Mouse (Mus musculus) gastrocnemius, adult 2 months (tissue): ENCODE data around the gene Trmt2a. TPM values are rescaled to one million over a fixed set of nuclear protein-coding genes. Genes with fewer than 3 reads are reported as not detected.

Source experiments
- DNase-seq: peaks from one replicate; pipeline ENCODE4 v3.0.0; 2022
- H3K27ac ChIP-seq: fragments of 200-600 bp; 2 replicates; pipeline ENCODE4 v1.8.1; 2022; ENCODE audit warnings: mild to moderate bottlenecking
- H3K4me3 ChIP-seq: fragments of 200-600 bp; 2 replicates; pipeline ENCODE4 v1.8.1; 2022; ENCODE audit warnings: mild to moderate bottlenecking, moderate library complexity
- CTCF ChIP-seq: fragments of 200-600 bp; IDR thresholded peaks from 2 replicates; pipeline ENCODE4 v1.8.1; 2022; ENCODE audit warnings: antibody characterized with exemption, mild to moderate bottlenecking, moderate library complexity
- intact Hi-C: fragments of 180-260 bp; cut with DNase I; formaldehyde crosslinking; loops from one replicate; pipeline ENCODE4 v1.15.1; 2025
- total RNA-seq, 2 experiments: library from RNA; stranded (reverse); gene quantifications; 2 replicates each; pipeline ENCODE4 v1.2.3; 2021

The Trmt2a gene
- total RNA-seq, 2 experiments from 2014 or later, result 9.7 to 12.0 TPM

DNA sequence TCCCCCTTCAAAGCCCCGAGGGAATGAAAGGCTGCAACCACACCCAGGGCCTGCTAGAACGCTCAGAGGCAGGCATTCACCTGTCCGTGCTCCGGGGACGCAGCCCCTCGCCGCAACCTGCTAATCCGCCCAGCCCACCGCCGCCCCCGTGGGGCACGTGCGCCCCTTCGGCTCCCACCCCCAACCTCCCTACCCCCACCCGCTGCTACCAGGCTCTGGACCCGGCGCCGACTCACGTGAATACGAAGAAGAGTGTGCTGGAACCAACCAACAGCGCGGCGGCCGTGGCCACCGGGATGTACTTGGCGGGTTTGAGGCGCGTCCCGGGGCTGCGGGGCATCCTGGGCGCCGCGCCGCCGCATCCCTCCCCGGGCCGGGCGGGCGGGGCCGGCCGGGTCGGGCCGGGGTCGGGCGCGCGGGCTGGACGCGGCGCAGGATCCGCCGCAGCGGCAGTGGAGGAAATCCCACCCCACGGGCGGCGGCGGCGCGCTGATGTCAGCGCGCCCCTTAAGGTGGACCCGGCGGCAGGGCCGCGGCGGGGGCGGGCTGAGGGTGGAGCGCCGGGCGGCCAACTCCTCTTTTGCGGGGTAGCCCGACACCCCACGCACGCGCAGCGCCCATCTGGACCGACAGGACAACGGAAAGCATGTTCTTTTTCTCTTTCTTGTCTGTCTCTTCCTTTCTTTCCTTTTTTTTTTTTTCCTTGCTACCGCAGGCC, 13.6 kb upstream of the Trmt2a start, which contains the start of gene Zdhhc8:
TSS of gene Zdhhc8 (minus strand) at position 466 of the 718 bp plus-strand sequence.
- Histone ChIP-seq H3K27ac (peak within 1 kb of the TSS; percentile 94), H3K4me3 (peak within 1 kb of the TSS; percentile 95)
- intact Hi-C loops, result loop anchor here (10.0 kb wide), 1 partner anchor 320 kb away; the partner anchor contains the start of genes Ess2 and Gsc2
- no peak for TF ChIP-seq CTCF
- DNase-seq, result peak; percentile 90

GRCm38 (mm10) chr16:18235389-18236065, 13.0 kb upstream of the Trmt2a start:
- Histone ChIP-seq H3K4me3 (peak overlapping the region; percentile 95), H3K27ac (peak overlapping the region; percentile 94)
- peak; percentile 84 for DNase-seq
- no peak for TF ChIP-seq CTCF
- intact Hi-C loops, result loop anchor here (10.0 kb wide), 1 partner anchor 321 kb away; the partner anchor contains the start of genes Ess2 and Gsc2

DNA sequence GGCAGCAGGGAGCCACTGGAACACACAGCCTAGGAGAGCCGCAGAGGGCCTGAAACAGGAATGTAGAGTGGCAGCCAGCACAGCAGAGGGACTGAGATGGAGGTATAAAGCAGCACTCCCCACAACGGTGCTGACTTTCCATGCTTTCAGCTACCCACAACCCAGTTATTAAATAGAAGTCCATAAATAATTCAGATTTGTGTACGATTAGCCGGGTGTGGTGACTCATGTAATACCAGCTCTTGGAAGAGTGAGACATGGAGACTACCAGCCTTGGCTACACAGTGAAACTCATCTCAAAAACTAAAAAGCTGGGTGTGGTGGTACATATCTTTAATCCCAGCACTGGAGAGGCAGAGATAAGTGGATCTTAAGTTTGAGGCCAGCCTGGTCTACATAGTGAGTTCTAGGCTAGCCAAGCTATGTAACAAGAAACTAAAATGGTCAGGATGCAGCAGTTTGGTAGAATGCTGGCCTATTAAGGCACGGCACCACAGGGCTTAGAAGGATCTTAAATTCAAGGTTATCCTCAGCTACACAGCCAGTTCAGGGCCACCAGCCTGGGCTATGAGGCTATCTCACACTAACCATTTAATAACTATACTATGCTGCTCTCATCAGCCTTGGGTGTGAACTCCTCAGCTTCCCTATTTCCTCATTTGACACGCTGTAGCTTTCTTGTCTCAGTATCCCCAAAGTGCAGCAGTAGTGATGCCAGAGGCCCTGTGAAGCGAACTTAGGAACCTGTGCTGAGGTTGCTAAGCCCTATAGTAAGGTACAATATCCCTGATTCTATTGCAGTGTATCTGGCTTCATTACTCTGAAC, 11.6 kb upstream of the Trmt2a start:
- Histone ChIP-seq H3K4me3 (no peak overlapping the region), H3K27ac (peak overlapping the region; percentile 94; the same call in 1 of the 2 replicates)
- no peak for DNase-seq
- intact Hi-C loops, result loop anchor here (10.0 kb wide), 1 partner anchor 322 kb away; the partner anchor contains the start of genes Ess2 and Gsc2
- TF ChIP-seq CTCF, result no peak

- no peak overlapping the region for H3K27ac ChIP-seq
- DNase-seq, result no peak
- intact Hi-C loops, result no loop called here
- TF ChIP-seq CTCF, result no peak
- no peak overlapping the region for H3K4me3 ChIP-seq
Measured at GRCm38 (mm10) chr16:18241581-18241980, 6.9 kb upstream of the Trmt2a start.

DNA sequence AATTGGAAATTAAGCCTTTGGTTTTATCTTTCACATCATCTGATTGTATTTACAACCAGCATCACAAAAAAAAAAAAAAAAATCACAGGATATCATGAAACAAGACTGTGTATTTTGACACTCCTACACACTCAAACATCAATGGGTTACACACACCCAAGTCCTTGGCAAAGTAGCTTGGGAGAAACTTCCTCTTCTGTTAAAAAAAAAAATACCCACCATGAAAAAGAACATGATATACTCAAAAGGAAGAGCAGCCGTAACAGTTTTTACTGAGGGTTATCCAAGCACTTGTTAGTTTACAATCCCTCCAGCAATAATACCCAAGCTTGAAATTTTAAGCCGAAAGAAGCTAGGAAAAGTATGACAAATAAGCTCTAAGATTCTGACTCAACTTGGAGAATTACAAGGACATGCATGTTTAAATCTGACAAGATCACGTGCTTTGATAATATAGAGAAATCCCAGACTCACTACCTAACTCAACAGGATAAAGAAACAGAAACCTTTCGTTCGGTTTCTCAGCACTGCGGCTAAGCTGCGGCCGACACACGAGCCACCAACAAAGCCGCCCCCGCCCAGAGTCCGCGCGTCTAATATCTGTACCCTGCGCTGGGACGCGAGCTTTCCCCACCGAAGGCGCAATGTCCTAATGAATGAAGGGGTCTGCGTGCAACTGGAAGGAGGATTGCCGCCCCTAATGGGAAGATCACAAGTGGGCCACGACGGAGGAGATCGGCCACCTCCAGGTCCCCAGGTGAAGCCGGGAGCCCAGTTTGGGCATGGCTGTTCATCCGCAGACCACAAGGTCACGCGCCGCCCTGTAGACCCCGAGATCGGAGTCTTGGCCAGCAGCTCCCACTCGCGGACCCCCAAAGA, 719 bp upstream of the Trmt2a start:
- intact Hi-C loops, result loop anchor here (5.0 kb wide), 1 partner anchor 40 kb away; the partner anchor contains the start of gene Dgcr8
- no peak for DNase-seq
- no peak for TF ChIP-seq CTCF
- Histone ChIP-seq H3K4me3 (peak overlapping the region; percentile 93), H3K27ac (peak overlapping the region; percentile 97)

DNA sequence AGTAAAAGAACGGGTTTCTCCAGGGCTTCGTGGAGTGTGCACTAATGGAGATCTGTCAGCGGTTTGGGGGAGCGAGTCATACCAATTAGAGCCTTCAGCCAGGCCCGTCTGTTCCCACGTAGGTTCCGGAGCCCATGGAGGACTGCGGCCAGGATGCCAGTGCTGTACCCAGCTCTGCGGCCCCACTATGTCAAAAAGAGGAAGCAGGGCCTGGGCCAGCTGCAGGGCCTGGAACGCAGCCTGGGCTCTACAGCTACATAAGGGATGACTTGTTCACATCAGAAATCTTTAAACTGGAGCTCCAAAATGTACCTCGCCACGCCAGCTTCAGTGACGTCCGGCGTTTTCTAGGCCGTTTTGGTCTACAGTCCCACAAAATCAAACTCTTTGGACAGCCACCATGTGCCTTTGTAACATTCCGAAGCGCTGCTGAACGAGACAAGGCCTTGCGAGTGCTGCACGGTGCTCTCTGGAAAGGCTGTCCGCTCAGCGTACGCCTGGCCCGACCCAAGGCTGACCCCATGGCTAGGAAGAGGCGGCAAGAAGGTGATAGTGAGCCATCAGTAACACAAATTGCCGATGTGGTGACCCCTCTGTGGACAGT, 987 bp downstream of the Trmt2a start:
- TF ChIP-seq CTCF, result no peak
- intact Hi-C loops, result loop anchor here (5.0 kb wide), 1 partner anchor 38 kb away; the partner anchor contains the start of gene Dgcr8
- Histone ChIP-seq H3K4me3 (peak overlapping the region; percentile 93), H3K27ac (peak overlapping the region; percentile 97)
- peak; percentile 60 for DNase-seq

- intact Hi-C loops, result no loop called here
- Histone ChIP-seq H3K4me3 (peak overlapping the region; percentile 93), H3K27ac (no peak overlapping the region)
- DNase-seq, result no peak
- TF ChIP-seq CTCF, result no peak
Measured at GRCm38 (mm10) chr16:18250231-18250630, 1.8 kb downstream of the Trmt2a start.

- DNase-seq, result no peak
- H3K4me3 ChIP-seq, result peak overlapping the region; percentile 7; the same call in 1 of the 2 replicates
- TF ChIP-seq CTCF, result no peak
- no peak overlapping the region for H3K27ac ChIP-seq
- intact Hi-C loops, result no loop called here
Measured at GRCm38 (mm10) chr16:18250828-18251790, 2.6 kb downstream of the Trmt2a start.

DNA sequence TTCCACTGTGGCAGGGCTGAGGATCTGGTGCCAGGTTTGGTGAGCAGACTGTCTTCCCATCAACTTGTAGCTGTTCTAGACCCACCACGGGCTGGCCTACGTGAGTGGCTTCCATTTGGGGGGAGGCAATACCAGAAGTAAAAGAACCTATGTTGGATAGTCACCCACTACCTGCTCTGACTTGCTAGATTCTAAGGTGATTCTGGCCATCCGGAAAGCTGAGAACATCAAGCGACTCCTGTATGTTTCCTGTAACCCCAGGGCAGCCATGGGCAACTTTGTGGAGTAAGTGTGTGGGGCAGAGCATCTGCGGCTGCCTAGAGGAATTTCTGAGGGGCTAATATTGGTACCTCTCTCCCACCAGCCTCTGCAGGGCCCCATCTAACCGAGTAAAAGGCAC, 4.3 kb downstream of the Trmt2a start:
- Histone ChIP-seq H3K27ac (no peak overlapping the region), H3K4me3 (no peak overlapping the region)
- no peak for DNase-seq
- TF ChIP-seq CTCF, result no peak
- intact Hi-C loops, result no loop called here

- intact Hi-C loops, result no loop called here
- Histone ChIP-seq H3K4me3 (no peak overlapping the region), H3K27ac (no peak overlapping the region)
- no peak for DNase-seq
- no peak for TF ChIP-seq CTCF
Measured at GRCm38 (mm10) chr16:18253866-18254265, 5.4 kb downstream of the Trmt2a start.
